Mouse (Mus musculus): ENCODE data around the gene Lypd5.

DNA sequence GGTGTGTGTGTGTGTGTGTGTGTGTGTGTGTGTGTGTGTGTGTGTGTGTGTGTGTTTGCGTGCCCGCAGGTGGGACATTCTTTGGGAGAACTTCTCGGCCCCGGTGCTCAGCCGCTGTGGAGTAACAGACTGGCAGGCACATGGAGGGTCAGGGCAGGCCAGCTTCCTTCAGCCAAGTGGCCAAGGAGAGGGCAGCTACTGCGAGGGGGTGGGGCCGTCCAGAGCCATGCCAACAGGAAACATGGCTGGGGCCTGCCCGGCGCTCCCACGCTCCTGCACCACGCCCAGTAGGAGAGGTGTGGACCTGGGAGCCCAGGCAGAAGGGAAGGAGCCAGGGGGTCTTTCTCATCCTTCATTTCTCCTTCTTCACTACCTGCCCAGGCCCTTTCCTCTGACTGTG is 23.3 kb downstream of the Lypd5 start:
- no peak for TF ChIP-seq CTCF (IDR thresholded peaks at IDR 0.05; ENCODE audit: low read depth, low read length)
- TF ChIP-seq POLR2A (IDR thresholded peaks at IDR 0.05; ENCODE audit: borderline replicate concordance, low read depth, low read length), result no peak
